Mouse (Mus musculus): ENCODE data around the gene Rab11fip3.

The Rab11fip3 gene

DNA sequence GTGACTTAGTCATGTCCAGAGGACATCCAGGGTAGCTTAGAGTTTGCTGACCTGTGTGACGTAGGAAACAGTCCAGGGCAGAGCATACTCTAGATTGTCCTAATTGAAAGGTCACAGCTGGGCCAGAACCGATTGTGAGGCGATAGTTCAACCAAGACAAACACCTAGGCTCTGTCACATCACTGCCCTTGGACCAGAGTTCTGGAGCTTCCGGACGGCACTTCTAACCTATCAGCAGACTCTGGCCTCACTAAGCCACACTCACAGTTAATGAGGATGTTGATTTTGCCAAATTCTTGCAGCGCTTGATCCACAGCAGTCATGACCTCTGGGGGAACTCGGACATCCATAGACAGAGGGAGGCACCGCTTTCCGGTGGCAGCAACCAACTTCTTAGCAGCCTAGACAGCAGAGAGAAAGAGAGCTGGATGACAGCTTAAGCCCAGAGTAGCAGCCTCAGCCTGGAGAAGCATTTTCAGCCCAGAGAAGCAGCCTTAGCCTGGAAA lies 17.8 kb upstream of the Rab11fip3 start:
- in situ Hi-C loops (cut with MseI, MboI), result no loop called here

DNA sequence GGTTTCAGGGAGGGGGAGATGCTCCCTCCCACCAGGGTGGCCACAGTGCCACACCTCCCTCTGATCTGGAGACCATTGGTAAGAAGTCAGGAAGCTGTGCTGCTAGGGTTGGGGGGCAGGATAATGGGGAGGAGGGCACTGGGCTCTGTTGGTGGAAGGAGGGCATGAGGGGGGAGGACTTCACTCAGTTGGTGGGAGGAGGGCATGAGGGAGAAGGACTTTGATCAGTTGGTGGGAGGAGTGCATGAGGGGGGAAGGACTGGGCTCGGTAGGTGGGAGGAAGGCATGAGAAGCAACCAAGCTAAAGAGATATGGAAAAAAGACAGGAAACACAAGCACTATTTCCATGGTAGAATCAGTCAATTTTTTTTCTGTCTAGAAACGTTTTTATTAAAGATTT lies 11.5 kb upstream of the Rab11fip3 start:
- in situ Hi-C loops (cut with MseI, MboI), result no loop called here

DNA sequence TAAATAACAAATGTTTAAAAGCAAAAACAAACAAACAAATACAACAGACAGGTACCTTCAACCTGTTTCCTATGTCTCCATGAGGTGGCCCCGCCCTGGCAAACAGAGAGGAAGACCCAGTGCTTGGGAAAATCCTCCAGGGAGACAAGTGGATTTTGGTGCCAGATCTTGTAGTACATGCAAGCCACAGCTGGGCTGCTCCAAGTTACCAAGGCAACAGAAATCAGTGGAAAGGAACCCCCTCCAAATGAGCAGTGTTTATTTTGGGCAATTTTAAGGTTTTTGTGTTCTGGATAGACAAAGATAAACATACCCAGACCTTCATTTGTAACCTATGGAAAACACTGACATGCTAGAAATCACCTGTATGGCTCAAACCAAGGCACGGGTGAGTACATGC lies 9.5 kb upstream of the Rab11fip3 start:
- in situ Hi-C loops (cut with MseI, MboI), result no loop called here

DNA sequence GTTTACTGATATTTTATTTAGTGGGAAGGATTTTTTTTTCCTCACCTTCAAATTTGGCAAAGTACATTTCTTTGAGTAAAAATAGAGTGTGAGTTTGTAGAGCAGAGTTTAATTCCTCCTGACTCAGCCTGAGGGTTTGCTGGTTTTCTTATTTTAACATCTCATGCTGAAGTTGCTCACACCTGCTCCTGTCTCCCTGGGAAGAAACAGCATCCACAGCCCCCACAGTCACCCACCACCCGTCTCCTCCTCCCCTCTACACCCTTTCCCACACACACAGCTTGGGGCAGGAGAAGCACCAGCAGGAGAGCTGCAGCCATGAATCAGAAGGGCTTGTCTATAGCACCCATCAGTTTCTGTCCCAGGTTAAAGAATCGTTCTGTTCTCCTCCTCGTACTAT lies 5.9 kb upstream of the Rab11fip3 start:
- in situ Hi-C loops (cut with MseI, MboI), result no loop called here

DNA sequence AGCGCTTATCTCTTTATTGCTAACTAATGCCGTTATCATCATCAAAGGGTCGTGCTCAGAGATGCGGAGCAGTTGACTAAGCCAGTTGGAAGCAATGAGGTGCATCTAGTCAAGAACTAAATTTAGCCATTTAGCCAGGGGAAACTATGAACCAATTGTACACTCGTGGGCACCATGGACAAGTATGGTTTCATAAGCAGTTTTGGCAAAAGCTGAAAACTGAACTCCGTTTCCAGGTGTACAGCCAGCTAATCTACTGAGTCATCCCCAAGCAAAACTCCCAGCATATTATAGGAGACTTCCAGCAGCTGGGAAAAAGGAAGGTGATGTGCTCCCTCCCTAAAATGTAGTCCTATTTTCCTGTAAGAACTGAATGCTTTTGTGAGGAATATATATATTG lies 781 bp upstream of the Rab11fip3 start:
- in situ Hi-C loops (cut with MseI, MboI), result no loop called here

DNA sequence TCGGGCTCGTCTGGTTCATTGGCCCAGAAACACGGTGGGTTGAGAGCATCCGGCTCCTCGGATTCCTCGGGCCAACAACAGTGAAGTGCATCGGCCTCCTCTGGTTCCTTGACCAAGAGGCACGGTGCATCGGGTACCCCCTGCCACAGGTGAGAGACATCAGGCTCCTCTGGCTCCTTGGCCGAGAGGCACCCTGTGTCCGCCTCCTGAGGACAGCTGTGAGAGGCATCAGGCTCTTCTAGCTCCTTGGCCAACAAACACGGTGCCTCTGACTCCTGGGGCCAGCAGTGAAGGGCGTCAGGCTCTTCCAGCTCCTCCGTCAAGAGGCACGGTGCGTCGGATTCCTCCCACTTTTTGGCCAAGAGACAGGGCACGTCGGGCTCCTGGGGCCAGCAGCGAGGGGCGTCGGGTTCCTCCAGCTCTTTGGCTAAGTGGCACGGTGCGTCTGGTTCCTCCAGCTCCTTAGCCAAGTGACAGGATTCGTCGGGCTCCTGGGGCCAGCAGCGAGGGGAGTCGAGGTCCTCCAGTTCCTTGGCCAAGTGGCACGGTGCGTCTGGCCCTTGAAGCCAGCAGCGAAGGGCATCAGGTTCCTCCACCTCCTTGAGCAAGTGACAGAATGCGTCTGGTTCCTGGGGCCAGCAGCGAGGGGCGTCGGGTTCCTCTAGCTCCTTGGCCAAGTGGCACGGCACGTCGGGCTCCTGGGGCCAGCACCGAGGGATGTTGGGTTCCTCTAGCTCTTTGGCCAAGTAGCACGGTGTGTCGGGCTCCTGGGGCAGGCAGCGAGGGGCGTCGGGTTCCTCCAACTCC lies 1.1 kb downstream of the Rab11fip3 start:
- in situ Hi-C loops (cut with MseI, MboI), result no loop called here

DNA sequence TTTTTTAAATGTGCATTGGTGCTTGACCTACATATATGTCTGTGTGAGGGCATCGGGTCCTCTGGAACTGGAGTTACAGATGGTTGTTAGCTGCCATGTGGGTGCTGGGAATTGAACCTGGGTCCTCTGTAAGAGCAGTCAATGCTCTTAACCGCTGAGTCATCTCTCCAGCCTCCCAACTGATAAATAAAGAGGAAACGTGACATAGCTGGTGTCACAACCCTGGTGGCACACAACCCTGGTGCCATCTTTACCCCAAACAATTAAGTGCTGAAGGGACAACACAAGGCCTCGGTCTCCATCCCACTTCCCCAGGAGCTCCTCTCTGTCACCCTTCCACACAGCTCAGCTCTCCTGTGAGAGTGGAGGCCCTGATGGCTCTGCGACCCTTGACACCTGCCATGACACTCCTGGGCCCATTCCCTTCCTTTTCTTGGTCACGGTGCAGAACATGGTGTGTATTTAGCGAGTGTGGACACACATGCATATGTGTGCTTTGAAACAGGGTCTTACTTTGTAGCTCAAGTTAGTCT lies 2.8 kb downstream of the Rab11fip3 start:
- in situ Hi-C loops (cut with MseI, MboI), result no loop called here

DNA sequence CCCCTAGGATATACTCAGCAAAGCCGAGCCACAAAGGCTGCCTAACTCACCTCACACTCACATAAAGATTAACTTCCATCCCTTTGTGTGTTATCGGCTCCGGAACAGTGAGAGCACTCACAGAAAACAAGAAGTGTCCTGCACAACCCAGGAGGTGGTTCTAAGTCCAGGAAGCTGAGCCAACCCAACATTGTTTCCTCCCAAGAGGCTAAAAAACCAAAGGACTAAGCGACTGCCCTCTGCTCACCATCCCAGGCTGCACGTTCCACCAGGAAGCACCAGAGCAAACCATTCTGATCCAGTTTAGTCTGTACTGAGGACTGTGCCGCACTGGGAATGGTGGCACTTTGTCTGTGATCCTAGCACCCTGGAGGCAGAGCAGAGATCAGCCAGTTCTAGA lies 4.4 kb downstream of the Rab11fip3 start:
- in situ Hi-C loops (cut with MseI, MboI), result no loop called here

DNA sequence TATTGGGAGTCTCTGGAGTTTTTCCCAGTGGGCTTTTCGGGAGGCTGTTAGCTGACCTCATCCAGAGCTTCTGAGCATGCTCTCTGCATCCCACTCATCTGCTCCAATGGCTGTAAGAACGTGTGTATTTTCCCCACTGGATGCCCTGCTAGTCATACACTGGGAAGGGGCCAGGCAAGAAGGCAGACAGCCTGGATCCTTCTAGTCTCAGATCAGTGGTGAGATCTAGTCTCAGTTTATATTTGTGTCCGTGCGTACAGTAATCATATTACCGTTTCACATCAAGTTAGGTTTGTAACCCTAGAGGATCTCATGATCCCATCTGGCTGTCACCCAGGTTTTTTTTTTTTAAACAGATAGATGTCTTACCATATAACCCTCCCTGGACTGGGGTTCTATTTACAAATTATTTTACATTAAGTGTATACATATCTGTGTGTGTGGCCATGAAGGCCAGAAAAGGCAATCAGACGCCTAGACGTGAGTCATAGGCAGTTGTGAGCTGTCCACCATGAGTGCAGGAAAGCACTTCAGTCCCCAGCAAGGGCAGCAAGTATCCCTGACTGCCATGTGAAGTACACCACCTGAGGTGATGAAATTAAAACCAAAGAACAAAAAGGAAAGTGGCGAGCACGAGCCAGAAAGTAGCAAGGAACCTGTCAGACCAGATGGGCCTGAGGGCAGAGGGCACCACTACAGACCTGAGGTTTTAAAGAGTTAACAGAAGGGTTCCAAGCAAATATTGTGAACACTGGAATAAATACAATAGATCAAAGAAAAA lies 11.4 kb downstream of the Rab11fip3 start:
- in situ Hi-C loops (cut with MseI, MboI), result no loop called here

DNA sequence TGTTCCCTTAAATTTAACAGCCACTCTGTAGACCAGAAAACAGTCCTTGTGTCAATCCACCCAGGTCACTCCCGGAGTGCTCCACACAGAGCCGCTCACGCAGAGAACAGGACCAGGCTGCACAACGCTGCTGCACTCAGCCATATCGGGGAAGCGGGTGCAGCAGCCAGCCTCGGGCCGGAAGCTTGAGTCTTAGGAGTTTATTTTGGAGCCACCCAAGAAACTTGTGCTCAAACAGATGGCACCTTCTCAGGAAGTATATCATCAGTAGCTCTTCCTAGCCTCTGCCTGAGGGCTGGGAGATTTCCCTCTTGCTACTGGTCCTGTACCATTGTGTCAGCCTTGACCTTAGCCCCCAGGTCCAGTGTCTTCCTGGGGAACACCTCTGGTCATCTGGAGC lies 12.1 kb downstream of the Rab11fip3 start:
- in situ Hi-C loops (cut with MseI, MboI), result no loop called here

DNA sequence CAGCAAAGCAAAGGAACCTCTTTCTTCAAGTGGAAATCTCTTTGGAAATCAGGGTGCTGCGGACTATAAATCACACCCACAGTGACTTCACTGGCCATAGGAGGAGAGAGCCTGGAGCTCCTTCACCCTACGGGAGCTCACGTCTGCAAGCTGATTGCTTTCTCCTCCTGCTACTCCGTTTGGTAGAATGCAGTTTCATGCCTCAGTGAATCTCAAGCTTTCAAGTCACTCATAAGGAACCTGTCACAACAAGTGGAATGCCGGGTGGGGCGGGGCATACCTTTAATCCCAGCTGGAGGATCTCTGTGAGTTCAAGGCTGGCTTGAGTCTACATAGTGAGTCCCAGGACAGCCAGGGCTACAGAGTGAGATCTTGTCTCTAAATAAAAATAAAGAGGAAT lies 14.2 kb downstream of the Rab11fip3 start:
- in situ Hi-C loops (cut with MseI, MboI), result no loop called here

DNA sequence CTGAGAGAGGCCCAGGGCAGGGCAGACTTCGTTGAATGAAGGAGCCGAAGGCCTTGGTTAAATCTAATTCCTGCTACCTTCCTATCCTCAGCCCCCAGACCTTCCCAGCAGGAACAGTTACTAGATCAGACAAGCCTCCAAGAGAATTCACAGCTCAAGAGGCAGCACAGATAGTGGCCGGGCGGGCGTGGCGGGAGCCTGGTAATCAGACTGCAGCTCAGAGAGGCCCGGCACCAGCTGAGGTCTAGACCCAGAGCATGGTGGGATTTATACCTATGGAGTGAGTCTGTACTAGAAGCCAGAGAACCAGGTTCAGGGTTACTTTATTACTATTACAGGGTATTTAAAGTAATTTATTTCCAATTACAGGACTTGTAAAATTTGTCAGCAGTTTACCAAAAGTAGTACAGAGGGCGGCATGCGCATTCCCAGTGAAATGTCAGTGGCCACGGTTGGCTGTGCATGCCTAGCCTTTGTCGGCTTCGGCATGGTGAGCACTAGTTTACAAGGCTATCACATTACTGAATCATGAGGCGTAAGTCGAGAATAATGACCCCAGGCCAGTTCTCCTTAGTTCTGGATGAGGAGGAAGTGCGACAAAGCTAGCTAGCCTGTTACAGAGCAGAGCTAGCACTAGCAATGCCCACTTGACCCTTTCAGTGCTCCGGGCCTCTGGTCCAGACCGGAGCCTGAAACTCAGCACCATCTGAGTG lies 15.1 kb downstream of the Rab11fip3 start:
- in situ Hi-C loops (cut with MseI, MboI), result no loop called here

DNA sequence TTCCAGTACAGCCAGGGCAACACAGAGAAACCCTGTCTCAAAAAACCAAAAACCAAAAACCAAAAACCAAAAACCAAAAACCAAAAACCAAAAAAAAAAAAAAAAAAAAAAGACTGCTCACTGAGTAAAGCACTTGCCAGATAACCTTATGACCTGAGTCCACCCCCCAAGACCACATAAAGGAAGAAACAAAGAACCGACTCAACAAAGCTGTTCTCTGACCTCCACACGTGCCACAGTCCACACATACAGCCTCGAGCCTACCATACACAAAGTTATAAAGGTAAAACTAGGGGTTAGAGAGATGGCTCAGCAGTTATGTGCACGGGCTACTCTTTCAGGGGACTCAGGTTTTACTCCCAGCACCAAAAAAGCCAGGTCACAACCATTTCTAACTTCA lies 16.6 kb downstream of the Rab11fip3 start:
- in situ Hi-C loops (cut with MseI, MboI), result no loop called here

DNA sequence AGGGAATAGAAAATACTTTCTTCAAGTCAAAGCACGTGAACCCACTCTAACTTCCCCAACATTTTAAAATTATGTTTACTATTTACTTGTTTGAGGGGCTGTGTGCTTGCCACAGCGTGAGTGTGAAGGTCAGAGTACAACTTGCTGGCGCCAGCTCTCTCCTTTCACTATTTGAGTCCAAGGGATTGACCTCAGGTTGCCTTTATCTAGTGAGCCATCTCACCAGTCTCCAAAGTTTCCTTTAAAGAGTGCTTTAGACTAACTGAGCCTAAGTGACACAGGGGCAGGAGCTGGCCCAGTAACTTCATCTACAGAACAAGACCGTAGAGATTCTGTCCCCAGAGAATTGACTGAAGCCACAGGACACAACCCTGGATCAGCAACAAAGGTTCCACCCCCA lies 17.3 kb downstream of the Rab11fip3 start:
- in situ Hi-C loops (cut with MseI, MboI), result no loop called here

DNA sequence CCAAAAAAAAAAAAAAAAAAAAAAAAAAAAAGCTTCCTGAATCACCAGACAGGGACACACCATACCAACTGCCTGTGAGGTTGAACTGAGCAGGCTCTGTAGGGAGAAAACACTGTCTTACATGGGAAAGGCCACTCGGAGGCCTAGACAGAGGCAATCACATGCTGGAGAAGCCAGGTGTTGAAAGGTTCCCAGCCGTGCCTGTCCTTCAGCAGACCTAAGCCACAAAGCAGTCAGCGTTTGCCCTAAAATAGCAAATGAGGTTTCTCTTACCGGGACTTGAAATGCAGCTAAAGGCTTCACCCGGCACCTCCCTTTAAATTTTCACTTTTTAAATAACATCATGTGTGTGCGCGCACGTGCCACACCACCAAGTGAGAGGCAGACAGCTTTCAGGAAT lies 21.2 kb downstream of the Rab11fip3 start:
- in situ Hi-C loops (cut with MseI, MboI), result no loop called here

DNA sequence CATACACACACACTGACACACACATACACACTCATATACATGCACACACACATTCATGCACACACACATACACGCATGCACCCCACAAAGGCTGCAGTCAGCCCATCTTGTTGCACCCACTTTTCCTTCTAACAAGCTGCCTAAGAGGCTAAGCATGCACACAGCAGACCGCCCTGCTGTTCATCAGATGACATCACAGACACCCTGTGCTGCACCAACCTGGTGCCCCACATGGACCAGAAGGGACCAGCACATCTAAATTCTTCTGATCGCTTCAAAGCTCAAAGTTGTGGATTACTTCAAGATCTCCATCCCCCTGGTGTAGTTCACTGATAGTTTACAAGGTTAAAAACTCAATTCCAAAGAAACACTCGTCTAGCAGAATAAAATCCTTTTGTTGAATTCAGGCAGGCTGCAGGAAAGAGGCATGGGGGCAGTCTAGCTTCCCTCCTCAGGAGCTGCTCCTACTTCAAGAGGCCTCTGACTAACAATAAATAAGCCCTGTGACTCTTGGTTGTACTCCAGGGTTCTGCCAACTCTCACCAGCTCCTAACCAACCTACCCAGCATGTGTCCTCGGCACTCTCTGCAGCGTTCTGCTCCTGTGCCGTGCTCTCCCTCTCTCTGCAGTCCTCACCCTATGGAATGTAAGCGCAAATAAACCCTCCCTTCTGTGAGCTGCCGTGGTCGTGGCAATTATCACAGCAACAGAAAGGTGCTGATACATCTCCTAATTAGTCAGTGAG lies 22.9 kb downstream of the Rab11fip3 start:
- in situ Hi-C loops (cut with MseI, MboI), result no loop called here

DNA sequence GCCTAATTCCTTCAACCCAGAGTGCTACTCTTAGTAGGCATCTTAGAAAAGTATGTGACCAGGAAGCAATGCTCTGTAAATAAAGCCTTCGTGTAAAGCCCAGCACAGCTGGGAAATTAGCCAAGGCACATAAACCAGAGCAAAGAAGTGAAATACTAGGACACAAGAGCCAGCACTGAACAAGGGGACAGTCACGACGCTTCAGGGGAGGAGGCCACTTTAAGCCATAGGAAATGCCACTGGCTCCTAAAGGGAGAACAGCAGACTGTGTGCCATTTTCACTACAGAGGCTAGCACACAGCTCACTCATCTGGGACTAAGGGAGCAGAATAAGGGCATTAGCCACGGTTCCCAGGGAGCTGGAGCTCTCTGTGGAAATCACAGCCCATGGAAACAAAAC lies 24.1 kb downstream of the Rab11fip3 start:
- in situ Hi-C loops (cut with MseI, MboI), result no loop called here

DNA sequence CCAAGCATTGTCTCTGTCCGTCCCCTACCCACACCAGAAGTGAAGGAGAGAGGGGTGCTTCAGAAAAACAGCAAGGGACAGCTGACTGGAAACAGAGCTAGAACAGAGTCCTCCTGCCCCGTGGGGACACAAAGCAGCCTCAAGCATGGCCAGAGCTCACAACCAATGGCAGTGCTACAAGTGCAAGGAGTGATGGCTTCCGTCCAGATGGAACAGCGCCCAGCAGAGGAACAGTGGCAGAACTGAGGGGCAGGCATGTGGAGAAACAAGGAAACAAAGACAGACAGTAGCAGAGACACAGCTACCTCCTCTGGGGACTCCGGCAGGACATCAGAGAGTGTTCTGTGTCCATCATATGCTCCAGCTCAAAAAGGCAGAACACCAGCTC lies 26.1 kb downstream of the Rab11fip3 start:
- in situ Hi-C loops (cut with MseI, MboI), result no loop called here

DNA sequence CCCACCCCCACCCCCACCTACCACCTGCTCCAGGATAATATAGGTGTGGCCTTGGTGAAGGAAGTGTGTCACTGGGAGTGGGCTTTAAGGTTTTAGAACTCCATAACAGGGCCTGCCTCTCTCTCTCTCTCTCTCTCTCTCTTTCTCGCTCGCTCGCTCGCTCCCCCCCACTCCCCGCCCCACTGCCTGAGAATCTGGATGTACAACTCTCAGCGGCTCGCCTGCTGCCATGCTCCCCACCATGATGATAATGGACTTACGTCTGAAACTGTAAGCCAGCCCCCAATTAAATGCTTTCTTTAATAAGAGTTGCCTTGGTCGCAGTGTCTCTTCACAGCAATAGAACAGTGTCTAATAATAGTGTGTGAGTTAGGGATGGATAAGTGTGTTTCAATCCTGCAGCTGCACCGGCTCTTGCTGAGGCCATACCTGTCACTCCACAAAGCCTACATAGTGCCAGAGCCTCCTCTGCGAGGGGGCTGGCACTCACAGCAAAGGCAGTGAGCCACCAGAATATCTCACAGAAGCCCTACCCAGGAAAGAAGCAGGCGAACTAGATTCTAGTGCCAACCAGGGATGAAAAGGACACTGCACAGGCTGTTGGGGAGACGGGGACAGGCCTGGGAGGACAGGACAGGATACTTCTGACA lies 26.6 kb downstream of the Rab11fip3 start:
- in situ Hi-C loops (cut with MseI, MboI), result no loop called here

DNA sequence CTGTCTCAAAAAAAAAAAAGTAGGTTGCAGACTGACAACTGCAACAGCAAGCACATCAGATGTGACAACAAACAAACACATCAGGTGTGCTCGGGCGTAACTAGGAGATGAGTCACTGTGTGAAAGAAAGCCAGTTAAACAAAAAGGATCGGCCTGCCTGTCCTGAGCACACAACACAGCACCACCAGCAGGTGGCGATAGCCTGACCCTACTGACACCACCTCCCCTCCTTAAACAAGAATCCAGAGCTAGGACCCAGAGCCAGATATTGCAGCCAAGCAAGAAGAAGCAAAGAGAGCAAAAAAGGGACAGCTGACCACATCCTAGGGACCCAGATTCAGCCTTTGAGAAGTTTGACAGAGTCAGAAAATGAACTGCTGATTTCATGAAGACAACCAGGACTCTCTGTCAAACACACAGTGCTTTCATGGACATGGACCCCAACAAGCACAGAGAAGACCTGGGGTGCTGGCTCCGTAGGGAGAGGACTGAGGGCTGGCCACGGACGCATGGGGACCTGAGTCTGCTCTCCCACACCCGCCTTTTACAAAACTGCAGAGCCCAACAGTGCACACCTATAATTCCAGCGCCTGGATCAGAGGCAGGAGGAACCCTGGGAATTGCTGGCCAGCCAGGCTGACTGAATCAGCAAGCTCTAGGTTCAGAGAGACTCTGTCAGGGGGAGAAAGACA lies 28.1 kb downstream of the Rab11fip3 start:
- in situ Hi-C loops (cut with MseI, MboI), result no loop called here
